16 mouse cellular contexts compared by ENCODE assay signal in genomic region chr3:85348021-85348420, GRCm38 (mm10).
"Had no signal": no experiment of that assay in that cellular context is flagged by ENCODE, and none has a peak within 500 bp of the region (broad histone marks: within the 10 kb centered on the region; RNA-seq: fewer than 3 reads in every experiment).

No protein-coding gene starts in this region.

- H3K4me2 ChIP-seq: limb, embryonic 12.5 days; neural tube, embryonic 12.5 days had no signal

- DNase-seq: kidney, adult 8-10 months; kidney, postnatal 36 days; layer of hippocampus, adult 9-11 months; layer of hippocampus, postnatal 36 days; liver; lung, adult 2 months; lung, postnatal 36 days; midbrain, embryonic 14.5 days; right cerebral cortex, postnatal 4 days; spleen, adult 18-20 months; thymus, postnatal 36 days had no signal

- H3K9ac ChIP-seq: limb, embryonic 12.5 days; liver, embryonic 14.5 days; neural tube, embryonic 12.5 days had no signal

- H3K4me3 ChIP-seq: limb, embryonic 12.5 days; neural tube, embryonic 12.5 days had no signal

- H3K27ac ChIP-seq: limb, embryonic 12.5 days; liver, embryonic 14.5 days; neural tube, embryonic 12.5 days had no signal

- ATAC-seq: inflammation-experienced regulatory T-cells, adult 6 months; lung, postnatal 0 days had no signal

- H3K4me1 ChIP-seq: limb, embryonic 12.5 days; neural tube, embryonic 12.5 days had no signal

- H3K27me3 ChIP-seq: neural tube, embryonic 12.5 days had no signal

- H3K9me3 ChIP-seq: limb, embryonic 12.5 days; neural tube, embryonic 12.5 days had no signal

- H3K36me3 ChIP-seq: limb, embryonic 12.5 days; neural tube, embryonic 12.5 days had no signal
